Mouse (Mus musculus) spleen, postnatal 36 days (tissue): Measurements from ENCODE around the gene Dnajb2.

Experiments used
- DNase-seq, 2 experiments: peaks; one replicate each; pipeline ENCODE4 v3.0.0; 2022; ENCODE audit warnings: low spot score in 2 of 2, mixed read lengths in 1 of 2

The Dnajb2 gene

GRCm38 (mm10) chr1:75250498-75250897 is 14.3 kb downstream of the Dnajb2 start:
- DNase-seq: no peak

- DNase-seq: peak; percentile 88
Observed at GRCm38 (mm10) chr1:75251112-75251970, 15.1 kb downstream of the Dnajb2 start.

GRCm38 (mm10) chr1:75252308-75252707 is 16.1 kb downstream of the Dnajb2 start:
- DNase-seq: no peak

- no peak for DNase-seq
Observed at GRCm38 (mm10) chr1:75253029-75253428, 16.8 kb downstream of the Dnajb2 start.

- peak; percentile 69 to 77 for DNase-seq
Observed at GRCm38 (mm10) chr1:75253849-75254624, 17.8 kb downstream of the Dnajb2 start.

- DNase-seq: no peak
Observed at GRCm38 (mm10) chr1:75254625-75255013, 18.4 kb downstream of the Dnajb2 start.

GRCm38 (mm10) chr1:75255516-75256046 is 19.4 kb downstream of the Dnajb2 start:
- DNase-seq: no peak

GRCm38 (mm10) chr1:75261278-75261677 is 25.1 kb downstream of the Dnajb2 start:
- DNase-seq: no peak

GRCm38 (mm10) chr1:75262969-75263951 is 27.1 kb downstream of the Dnajb2 start:
- no peak for DNase-seq

- DNase-seq: no peak
Observed at GRCm38 (mm10) chr1:75264091-75264880, 28.1 kb downstream of the Dnajb2 start, which contains the start of gene Ptprn. Ptprn (minus strand) TSS chr1:75264502.

- no peak for DNase-seq
Observed at GRCm38 (mm10) chr1:75277195-75278188, 41.3 kb downstream of the Dnajb2 start.

GRCm38 (mm10) chr1:75278228-75278627 is 42.0 kb downstream of the Dnajb2 start, which contains the start of gene Resp18:
Resp18 (minus strand) TSS chr1:75278415.
- no peak for DNase-seq

- no peak for DNase-seq
Observed at GRCm38 (mm10) chr1:75283017-75283416, 46.8 kb downstream of the Dnajb2 start.

- DNase-seq: no peak
Observed at GRCm38 (mm10) chr1:75284911-75285310, 48.7 kb downstream of the Dnajb2 start.

GRCm38 (mm10) chr1:75289376-75289775 is 53.2 kb downstream of the Dnajb2 start:
- DNase-seq: no peak

- DNase-seq: no peak
Observed at GRCm38 (mm10) chr1:75289888-75290431, 53.8 kb downstream of the Dnajb2 start.

- no peak for DNase-seq
Observed at GRCm38 (mm10) chr1:75290582-75290981, 54.4 kb downstream of the Dnajb2 start.

- no peak for DNase-seq
Observed at GRCm38 (mm10) chr1:75291321-75291720, 55.1 kb downstream of the Dnajb2 start.
